Mouse (Mus musculus) liver, adult (tissue): ENCODE results near the gene Fzr1.

Source experiments
- GATA4 ChIP-seq: IDR thresholded peaks from 2 replicates; pipeline ENCODE4 v1.6.1; 2014; ENCODE audit warnings: mild to moderate bottlenecking, low read length; ENCODE audit not compliant: insufficient replicate concordance

Gene Fzr1

DNA sequence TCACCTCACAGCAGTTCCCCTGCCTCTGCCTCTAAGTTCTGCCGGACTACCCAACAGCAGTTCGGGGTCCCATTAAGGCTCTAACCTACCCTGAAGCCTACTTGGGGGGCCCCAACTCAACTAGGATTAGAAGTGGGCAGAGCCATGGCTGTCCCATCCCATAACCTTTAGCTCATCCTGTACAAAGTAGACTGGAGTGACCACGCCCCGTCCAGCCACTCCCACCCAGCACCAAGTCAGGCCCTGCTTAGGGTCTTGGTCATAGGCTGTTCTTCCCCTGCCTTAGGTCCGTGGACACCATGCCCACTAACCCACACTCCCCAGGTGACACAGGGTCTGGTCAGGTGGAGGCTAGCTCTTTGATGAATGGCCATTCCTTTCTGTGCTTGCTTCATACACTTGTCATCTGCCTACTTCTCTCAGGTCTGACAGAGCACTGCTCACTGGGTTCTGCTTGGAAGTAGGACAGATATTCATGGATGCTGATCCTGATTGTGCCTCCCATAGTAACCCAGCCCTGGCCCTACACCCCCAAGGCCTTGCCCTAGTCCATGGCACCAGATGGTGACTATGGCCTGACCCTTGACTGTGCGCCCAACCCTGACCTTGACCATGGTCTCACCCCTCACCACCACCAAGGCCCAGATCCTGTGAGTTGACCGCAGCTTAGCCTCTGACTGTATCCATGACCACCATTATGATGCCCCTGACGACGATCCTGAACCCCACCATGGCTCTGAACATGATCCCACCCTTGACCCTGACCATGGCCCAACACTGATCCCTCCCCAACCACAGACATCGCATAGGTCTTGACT is 41.0 kb upstream of the Fzr1 start:
- TF ChIP-seq GATA4 = no peak

DNA sequence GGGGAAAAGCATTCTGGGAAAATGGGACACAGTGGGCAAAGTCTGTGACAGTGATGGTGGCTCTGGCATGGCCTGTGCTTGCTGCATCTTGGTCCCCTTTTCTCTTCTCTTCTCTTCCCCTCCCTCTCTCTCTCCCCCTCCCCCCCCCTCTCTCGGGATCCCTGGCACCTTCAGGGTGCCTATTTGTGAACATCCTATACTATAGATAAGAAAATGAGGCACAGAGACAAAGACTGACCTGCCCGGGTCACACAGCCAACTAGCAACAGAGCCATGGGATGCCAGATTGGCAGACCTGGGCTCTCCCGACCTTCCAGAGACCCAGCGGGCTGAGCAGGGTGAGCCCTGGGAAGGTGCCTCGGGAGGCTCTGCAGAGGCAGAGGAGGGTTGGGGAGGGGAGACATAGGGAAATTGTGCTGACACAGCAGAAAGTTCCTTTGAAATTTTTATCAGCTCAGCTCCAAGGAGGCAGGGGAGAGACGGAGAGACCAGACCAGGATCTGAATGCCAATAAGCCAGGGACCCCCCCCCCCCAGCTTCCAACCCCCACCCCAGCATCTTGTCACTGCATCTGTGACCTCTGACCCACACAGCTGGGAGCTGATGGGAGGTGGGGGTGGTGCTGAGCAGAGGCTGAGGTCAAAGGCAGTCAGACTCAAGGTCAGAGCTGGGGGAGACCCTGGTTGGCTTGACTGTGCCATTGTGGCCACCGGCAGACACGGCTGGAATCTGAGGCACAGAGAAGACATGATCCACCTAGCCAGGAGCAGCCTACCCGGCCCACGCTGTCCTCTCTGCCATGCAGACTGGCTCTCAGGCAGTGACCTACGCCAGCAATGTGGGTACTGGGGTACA is 40.1 kb upstream of the Fzr1 start:
- no peak for TF ChIP-seq GATA4

DNA sequence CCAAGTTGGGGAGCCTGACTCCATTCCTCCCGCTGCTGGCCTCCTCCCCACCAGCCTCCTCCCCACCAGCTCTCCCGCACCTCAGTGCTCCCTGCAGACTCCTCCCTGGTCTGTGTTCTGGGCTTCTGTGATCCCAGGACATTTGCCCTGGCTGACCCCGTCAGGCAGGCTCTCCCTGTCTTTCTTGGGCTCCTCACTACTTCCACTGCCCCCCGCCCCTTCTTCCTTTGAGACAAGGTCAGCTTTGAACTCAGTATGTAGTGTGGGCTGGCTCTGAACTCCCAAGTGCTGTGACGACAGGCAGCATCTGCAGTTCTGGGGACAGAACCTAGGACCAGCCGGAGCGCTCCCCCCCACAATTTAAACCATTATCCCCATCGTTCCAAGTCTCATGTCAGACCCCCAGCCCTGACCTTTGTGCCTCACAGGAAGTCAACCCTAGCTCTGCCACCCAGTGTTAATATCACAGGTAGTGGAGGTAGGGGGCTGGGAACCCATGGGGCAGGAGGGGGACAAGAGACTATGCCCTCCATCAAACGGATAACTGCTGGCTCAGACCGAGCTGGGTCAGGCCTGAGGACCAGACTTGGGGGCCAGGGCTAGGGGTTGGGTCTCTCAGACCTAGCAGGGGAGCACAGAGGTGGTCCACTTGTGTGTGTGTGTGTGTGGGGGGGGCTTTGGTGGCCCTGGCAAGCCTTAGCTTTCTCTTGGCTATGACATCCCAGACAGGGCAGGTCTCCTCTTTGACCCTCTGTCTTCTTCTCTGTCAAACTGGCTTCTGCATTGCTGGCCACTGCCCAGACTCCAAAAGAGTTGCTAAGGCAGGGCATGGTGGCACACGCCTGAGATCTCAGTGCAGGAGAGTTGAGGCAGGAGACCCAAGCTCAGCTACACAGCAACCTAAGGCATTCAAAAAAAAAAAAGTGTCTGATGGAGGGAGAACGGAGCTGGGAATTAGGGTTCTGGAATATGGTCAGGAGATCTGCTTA is 39.2 kb upstream of the Fzr1 start:
- no peak for TF ChIP-seq GATA4

DNA sequence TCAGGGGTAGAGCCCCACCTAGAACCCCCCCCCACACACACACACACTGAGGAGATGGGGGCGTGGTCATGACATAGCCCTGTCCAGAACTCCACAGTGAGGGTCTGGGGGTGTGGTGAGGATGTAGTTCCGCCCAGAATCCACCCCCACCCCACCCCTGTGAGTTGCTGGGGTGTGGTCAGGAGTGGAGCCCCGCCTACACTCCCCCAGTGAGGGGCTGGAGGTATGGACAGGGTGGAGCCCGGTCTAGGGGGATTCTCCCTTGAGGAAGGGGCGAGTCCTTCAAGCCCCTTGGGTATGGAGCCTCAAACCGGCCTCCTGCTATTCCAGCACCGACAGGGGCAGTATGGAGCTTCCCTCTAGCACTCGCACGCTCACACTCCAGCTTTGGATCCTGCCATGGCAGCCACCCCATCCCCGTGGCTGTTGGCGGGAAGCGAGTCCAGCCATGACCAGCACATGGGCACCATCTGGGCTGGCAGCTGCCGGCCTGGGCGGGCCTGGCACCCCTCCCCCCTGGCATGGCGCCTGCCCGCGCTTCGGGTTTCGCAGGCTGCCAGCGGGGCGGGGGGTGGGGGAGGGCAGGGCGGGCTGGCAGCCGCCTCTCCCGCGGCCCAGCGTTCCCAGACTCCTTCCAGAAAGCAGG is 38.4 kb upstream of the Fzr1 start:
- no peak; the same call in 1 of the 2 replicates for TF ChIP-seq GATA4

DNA sequence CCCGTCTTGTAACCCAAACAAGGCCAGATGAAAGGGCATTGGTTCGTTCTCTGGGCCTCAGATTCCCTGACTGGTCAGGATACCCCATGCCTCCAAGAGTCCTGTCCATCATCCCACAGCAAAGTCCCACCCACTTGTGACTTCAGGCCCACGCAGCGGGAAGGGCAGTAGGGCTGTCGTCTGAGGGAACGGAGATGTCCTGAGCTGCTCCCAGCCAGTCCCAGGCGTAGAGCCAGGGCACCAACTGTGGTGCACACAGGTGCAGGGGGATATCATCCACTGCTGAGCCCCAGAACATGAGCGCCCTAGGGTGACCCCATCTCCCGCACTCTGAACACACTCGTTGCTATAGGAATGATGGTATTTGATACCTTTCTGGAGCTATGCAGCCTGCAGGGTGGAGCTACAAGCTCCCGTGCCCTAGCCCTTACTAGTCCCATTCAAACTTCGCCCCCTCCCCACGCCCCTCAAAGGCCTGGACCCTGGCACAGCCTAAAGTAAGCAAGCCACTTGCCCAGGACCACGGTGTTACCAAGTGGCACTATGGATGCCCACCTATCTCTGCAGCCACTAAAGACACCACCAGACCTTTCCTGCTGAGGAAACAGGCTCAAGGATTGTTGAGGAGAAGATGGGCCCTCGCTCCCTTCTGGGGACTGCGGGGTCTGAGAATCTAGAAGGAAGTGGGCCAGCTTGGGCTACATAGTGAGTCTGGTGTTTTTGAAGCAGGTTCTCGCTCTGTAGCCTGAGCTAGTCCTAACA is 37.4 kb upstream of the Fzr1 start:
- TF ChIP-seq GATA4 = no peak

- no peak for TF ChIP-seq GATA4
Measured at GRCm38 (mm10) chr10:81415146-81415545, 36.8 kb upstream of the Fzr1 start.

- no peak for TF ChIP-seq GATA4
Measured at GRCm38 (mm10) chr10:81414682-81415081, 36.4 kb upstream of the Fzr1 start.

DNA sequence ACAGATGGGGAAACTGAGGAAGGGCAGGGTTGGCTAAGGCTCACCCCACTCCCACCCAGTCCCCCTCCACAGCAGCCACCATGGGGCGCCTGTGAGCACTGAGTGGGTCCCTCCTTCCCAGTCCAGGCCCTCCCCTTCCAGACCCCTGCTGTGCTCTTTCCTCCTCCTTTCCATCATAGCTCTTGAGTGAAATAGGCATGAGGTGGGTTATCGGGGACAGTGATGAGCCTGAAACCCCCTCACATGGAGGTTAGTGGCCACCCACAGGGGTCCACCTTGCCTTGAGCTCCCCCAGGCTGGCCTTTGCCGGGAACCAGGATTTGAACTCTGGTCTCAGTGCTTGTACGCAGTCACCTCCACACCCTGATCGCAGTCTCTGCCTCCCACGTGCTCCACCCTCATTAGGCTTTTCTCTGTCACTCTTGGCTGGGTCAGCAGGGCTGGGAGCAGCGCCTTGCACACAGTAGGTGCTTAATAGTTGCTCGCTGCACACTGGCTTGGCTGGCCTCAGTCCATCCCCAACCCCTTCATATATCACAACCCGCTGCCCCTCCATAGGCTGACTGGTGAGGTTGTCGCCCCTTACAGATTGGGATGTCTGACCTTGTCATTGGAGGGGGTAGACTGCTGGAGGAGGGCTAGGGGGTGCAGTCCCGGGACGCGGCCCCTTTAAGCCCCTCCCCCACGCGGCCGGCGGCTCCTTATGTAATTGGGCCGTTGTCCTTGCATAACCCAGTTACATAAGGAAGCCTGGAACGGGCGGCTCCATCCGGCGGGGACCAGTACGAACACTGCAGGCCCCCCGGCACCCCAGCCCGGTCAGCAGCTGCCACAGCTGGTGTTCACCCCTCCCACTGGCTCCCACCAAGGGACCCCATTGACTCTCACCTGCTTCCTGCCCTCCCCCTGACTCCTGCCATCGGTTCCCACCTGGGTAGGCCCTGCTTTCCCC is 35.3 kb upstream of the Fzr1 start:
- no peak for TF ChIP-seq GATA4

GRCm38 (mm10) chr10:81412586-81413309 is 34.4 kb upstream of the Fzr1 start:
- no peak for TF ChIP-seq GATA4

DNA sequence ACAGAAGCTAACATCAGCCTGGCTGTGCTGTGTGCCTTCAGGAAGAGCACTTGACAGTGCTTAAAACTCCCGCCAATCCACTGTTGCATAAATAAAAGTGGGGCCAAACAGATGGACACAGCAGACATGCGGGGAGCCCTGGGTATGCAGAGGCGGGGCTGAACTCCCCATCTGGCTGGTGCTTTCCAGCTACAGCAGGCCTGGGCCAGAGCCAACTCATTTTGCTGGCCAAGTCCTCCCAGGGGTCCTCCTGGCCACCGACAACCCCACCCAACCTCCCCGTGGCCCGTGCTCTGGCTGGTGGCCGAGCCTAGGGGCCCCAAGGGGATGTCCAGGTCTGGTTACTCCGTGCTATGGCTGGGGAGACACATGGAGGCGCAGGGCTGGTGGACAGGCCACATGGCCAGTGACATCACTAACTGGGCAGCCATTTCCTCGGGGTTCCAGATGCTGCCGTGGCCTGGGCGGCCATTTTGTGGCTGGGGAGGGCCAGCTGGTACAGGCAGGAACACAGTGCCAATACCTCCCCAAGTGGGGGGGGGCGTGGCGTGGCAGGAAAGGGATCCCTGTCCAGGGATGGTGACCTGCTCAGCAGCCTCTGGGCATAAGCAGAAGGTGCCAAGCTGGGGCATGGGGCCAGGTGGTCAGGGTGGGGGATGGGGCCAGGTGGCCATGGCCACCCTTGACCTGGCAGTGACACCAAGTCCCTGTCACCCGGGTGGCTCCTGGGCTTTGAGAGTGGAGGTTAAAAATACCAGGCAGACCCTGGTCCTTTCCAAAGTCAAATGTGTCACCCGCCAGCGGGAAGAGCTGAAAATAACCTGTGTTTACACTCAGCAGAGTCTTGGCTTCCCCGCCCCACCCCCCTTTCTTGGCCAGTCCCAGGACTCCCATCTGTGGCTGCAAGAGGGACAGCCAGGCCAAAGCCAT is 33.4 kb upstream of the Fzr1 start:
- 0 out of 2 replicates have a peak, but pooled peaks have one; percentile 10 for TF ChIP-seq GATA4

- no peak for TF ChIP-seq GATA4
Measured at GRCm38 (mm10) chr10:81410981-81411380, 32.7 kb upstream of the Fzr1 start.

DNA sequence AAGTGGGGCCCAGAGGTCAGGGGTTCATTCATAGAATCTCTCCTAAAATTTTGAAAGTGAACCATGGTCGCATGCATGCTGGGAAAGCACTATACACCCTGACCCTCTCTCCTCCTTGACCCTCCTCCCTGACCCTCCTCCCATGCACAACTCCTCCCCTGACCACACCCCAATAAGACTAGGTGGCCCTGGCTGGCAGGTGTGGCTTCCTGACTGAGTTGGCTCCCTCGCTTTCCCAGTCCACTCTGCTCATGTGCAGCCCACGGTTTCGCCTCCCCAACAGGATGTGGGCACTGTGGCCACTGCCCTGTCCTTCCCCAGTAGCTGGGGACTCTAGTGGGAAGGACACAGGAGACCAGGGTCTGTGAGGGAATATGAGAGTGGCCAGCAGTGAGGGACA is 32.0 kb upstream of the Fzr1 start:
- no peak for TF ChIP-seq GATA4
